Mouse (Mus musculus) stomach, embryonic 15.5 days (tissue): ENCODE results near the gene Lrrc75b. TPM values are rescaled to one million over a fixed set of nuclear protein-coding genes. Genes with fewer than 3 reads are reported as not detected.
"Not testable (repeated sequence)": the region's sequence is repeated elsewhere in the genome, so short reads cannot be mapped to it uniquely, and the experiment has no call there.

ENCODE experiments used
- ATAC-seq: fragments of 200-750 bp; cut with Nextera tagmentation; 2 replicates; pipeline ENCODE4 v1.8.0; 2017; ENCODE audit warnings: low read depth, moderate number of reproducible peaks, moderate TSS enrichment; ENCODE audit not compliant: insufficient read depth, low FRiP score
- H3K27ac ChIP-seq: fragments of 300-500 bp; sonication (generic); 2 replicates; pipeline ENCODE4 v1.5.1; 2015; ENCODE audit warnings: mild to moderate bottlenecking, inconsistent platforms
- H3K27me3 ChIP-seq: fragments of 300-500 bp; sonication (generic); replicated peaks from 2 replicates; pipeline ENCODE4 v1.6.1; 2015; ENCODE audit warnings: inconsistent platforms
- H3K36me3 ChIP-seq: fragments of 300-500 bp; sonication (generic); 2 replicates; pipeline ENCODE4 v1.6.1; 2015; ENCODE audit warnings: inconsistent platforms
- H3K4me1 ChIP-seq: fragments of 300-500 bp; sonication (generic); 2 replicates; pipeline ENCODE4 v1.6.1; 2015; ENCODE audit warnings: inconsistent platforms
- H3K4me2 ChIP-seq: fragments of 300-500 bp; sonication (generic); 2 replicates; pipeline ENCODE4 v1.6.1; 2015; ENCODE audit warnings: mild to moderate bottlenecking, inconsistent platforms
- H3K4me3 ChIP-seq: fragments of 300-500 bp; sonication (generic); replicated peaks from 2 replicates; pipeline ENCODE4 v1.5.1; 2015; ENCODE audit warnings: inconsistent platforms
- H3K9ac ChIP-seq: fragments of 300-500 bp; sonication (generic); 2 replicates; pipeline ENCODE4 v1.6.1; 2015; ENCODE audit warnings: inconsistent platforms
- H3K9me3 ChIP-seq: fragments of 300-500 bp; sonication (generic); 2 replicates; pipeline ENCODE4 v1.6.1; 2016; ENCODE audit warnings: inconsistent platforms
- WGBS: fragments of 180-500 bp; shearing (Covaris S2); methylation state at CpG from one replicate; pipeline ENCODE4 v1.1.7; 2015; 5-methylcytosine and 5-hydroxymethylcytosine counted together
- polyA plus RNA-seq: library from polyadenylated mRNA; unstranded; fragments of >200 nt; fragmentation: Nextera tagmentation; extraction: Ambion mirVana; gene quantifications from 2 replicates; pipeline ENCODE4 v1.2.1, GENCODE M21; 2015

The Lrrc75b gene
- polyA plus RNA-seq, 1 experiment from 2014 or later, result 1.6 TPM

GRCm38 (mm10) chr10:75525450-75525849 lies 34.7 kb downstream of the Lrrc75b start:
- not testable (repeated sequence) for ATAC-seq, H3K27ac ChIP-seq, H3K27me3 ChIP-seq, H3K4me2 ChIP-seq, H3K4me3 ChIP-seq, H3K4me1 ChIP-seq, H3K9ac ChIP-seq, H3K9me3 ChIP-seq
- WGBS, result 93% methylated on average over 9 of the region's 9 CpGs
- peaks cover 12% of the 10 kb centered on the region; the same call in 1 of the 2 replicates for H3K36me3 ChIP-seq

GRCm38 (mm10) chr10:75521643-75522042 lies 38.5 kb downstream of the Lrrc75b start:
- no peak overlapping the region for H3K27ac ChIP-seq
- H3K27me3 ChIP-seq, result no peaks in the 10 kb centered on the region
- peaks cover 21% of the 10 kb centered on the region; the same call in 1 of the 2 replicates for H3K36me3 ChIP-seq
- no peak overlapping the region for H3K9ac ChIP-seq
- 88% methylated on average over 4 of the region's 4 CpGs for WGBS
- peaks cover 10% of the 10 kb centered on the region for H3K4me1 ChIP-seq
- H3K4me3 ChIP-seq, result no peak overlapping the region
- no peak overlapping the region for H3K4me2 ChIP-seq
- no peak for ATAC-seq
- no peaks in the 10 kb centered on the region for H3K9me3 ChIP-seq

GRCm38 (mm10) chr10:75520581-75520980 lies 39.5 kb downstream of the Lrrc75b start:
- H3K27me3 ChIP-seq, result no peaks in the 10 kb centered on the region
- no peaks in the 10 kb centered on the region for H3K9me3 ChIP-seq
- H3K4me3 ChIP-seq, result no peak overlapping the region
- no peak overlapping the region for H3K9ac ChIP-seq
- H3K36me3 ChIP-seq, result peaks cover 14% of the 10 kb centered on the region; the same call in 1 of the 2 replicates
- H3K4me1 ChIP-seq, result peaks cover 14% of the 10 kb centered on the region
- 93% methylated on average over 5 of the region's 5 CpGs for WGBS
- no peak overlapping the region for H3K27ac ChIP-seq
- no peak for ATAC-seq
- no peak overlapping the region for H3K4me2 ChIP-seq

GRCm38 (mm10) chr10:75517758-75518143 lies 42.4 kb downstream of the Lrrc75b start, which contains the start of gene Gucd1:
Gene Gucd1, minus strand, starts transcription at chr10:75517972.
- WGBS, result under 1% methylated on average over 20 of the region's 20 CpGs
- Histone ChIP-seq H3K4me3 (peak within 1 kb of the TSS; percentile 94), H3K36me3 (peaks cover 11% of the 10 kb centered on the region; the same call in 1 of the 2 replicates), H3K27ac (peak within 1 kb of the TSS; percentile 99), H3K9me3 (no peaks in the 10 kb centered on the region), H3K4me1 (peaks cover 14% of the 10 kb centered on the region), H3K4me2 (peak within 1 kb of the TSS; percentile 79), H3K9ac (peak within 1 kb of the TSS; percentile 90), H3K27me3 (no peaks in the 10 kb centered on the region)
- peak; percentile 86 for ATAC-seq

GRCm38 (mm10) chr10:75517073-75517757 lies 42.9 kb downstream of the Lrrc75b start, which contains the start of gene Snrpd3:
Gene Snrpd3, plus strand, starts transcription at chr10:75517551.
- under 1% methylated on average over 45 of the region's 52 CpGs for WGBS
- Histone ChIP-seq H3K27me3 (no peaks in the 10 kb centered on the region), H3K27ac (peak within 1 kb of the TSS; percentile 99), H3K4me3 (peak within 1 kb of the TSS; percentile 94), H3K4me1 (peaks cover 14% of the 10 kb centered on the region), H3K9me3 (no peaks in the 10 kb centered on the region), H3K4me2 (peak within 1 kb of the TSS; percentile 79), H3K36me3 (peaks cover 11% of the 10 kb centered on the region; the same call in 1 of the 2 replicates), H3K9ac (peak within 1 kb of the TSS; percentile 90)
- peak; percentile 97 for ATAC-seq

GRCm38 (mm10) chr10:75516724-75517072 lies 43.4 kb downstream of the Lrrc75b start:
- Histone ChIP-seq H3K36me3 (peaks cover 11% of the 10 kb centered on the region; the same call in 1 of the 2 replicates), H3K9me3 (no peaks in the 10 kb centered on the region), H3K27ac (peak overlapping the region; percentile 96), H3K4me3 (peak overlapping the region; percentile 94), H3K27me3 (no peaks in the 10 kb centered on the region), H3K4me1 (peaks cover 14% of the 10 kb centered on the region), H3K4me2 (peak overlapping the region; percentile 79), H3K9ac (peak overlapping the region; percentile 90)
- WGBS, result under 1% methylated on average over 12 of the region's 12 CpGs
- ATAC-seq, result no peak

- Histone ChIP-seq H3K9ac (peak overlapping the region; percentile 90), H3K9me3 (no peaks in the 10 kb centered on the region), H3K4me1 (peaks cover 14% of the 10 kb centered on the region), H3K36me3 (peaks cover 11% of the 10 kb centered on the region; the same call in 1 of the 2 replicates), H3K4me3 (peak overlapping the region; percentile 94), H3K27ac (peak overlapping the region; percentile 96), H3K4me2 (peak overlapping the region; percentile 79), H3K27me3 (no peaks in the 10 kb centered on the region)
- no peak for ATAC-seq
- 23% methylated on average over 8 of the region's 8 CpGs for WGBS
These were observed 43.9 kb downstream of the Lrrc75b start for GRCm38 (mm10) chr10:75516038-75516723.

- Histone ChIP-seq H3K9ac (no peak overlapping the region), H3K4me3 (no peak overlapping the region)
These were observed 44.7 kb downstream of the Lrrc75b start for GRCm38 (mm10) chr10:75515216-75516037.

GRCm38 (mm10) chr10:75514361-75514760 lies 45.8 kb downstream of the Lrrc75b start:
- no peaks in the 10 kb centered on the region for H3K9me3 ChIP-seq
- no peak overlapping the region for H3K4me2 ChIP-seq
- H3K9ac ChIP-seq, result no peak overlapping the region
- H3K4me1 ChIP-seq, result peaks cover 12% of the 10 kb centered on the region
- H3K27ac ChIP-seq, result no peak overlapping the region
- no peak for ATAC-seq
- 72% methylated on average over 7 of the region's 7 CpGs for WGBS
- H3K27me3 ChIP-seq, result no peaks in the 10 kb centered on the region
- peaks cover 17% of the 10 kb centered on the region for H3K36me3 ChIP-seq
- H3K4me3 ChIP-seq, result no peak overlapping the region

More at GRCm38 (mm10) chr10:75515216-75516037, 44.7 kb downstream of the Lrrc75b start:
- peaks cover 14% of the 10 kb centered on the region for H3K4me1 ChIP-seq
- peak overlapping the region; percentile 79; the same call in 1 of the 2 replicates for H3K4me2 ChIP-seq
- 75% methylated on average over 4 of the region's 4 CpGs for WGBS
- peak overlapping the region; percentile 96; the same call in 1 of the 2 replicates for H3K27ac ChIP-seq
- ATAC-seq, result peak; percentile 24; the same call in 1 of the 2 replicates
- H3K27me3 ChIP-seq, result no peaks in the 10 kb centered on the region
- no peaks in the 10 kb centered on the region for H3K9me3 ChIP-seq
- H3K36me3 ChIP-seq, result peaks cover 12% of the 10 kb centered on the region; the same call in 1 of the 2 replicates

- H3K4me2 ChIP-seq, result no peak overlapping the region
- no peak for ATAC-seq
- peaks cover 22% of the 10 kb centered on the region for H3K36me3 ChIP-seq
- no peak overlapping the region for H3K9ac ChIP-seq
- H3K27ac ChIP-seq, result no peak overlapping the region
- 0 out of 2 replicates have a peak, but pooled peaks cover 4% of the 10 kb centered on the region for H3K4me1 ChIP-seq
- no peaks in the 10 kb centered on the region for H3K9me3 ChIP-seq
- WGBS, result 87% methylated on average over 8 of the region's 8 CpGs
- H3K4me3 ChIP-seq, result no peak overlapping the region
- no peaks in the 10 kb centered on the region for H3K27me3 ChIP-seq
These were observed 46.6 kb downstream of the Lrrc75b start for GRCm38 (mm10) chr10:75513306-75514067.

GRCm38 (mm10) chr10:75512796-75513195 lies 47.3 kb downstream of the Lrrc75b start:
- no peak overlapping the region for H3K9ac ChIP-seq
- peaks cover 28% of the 10 kb centered on the region for H3K36me3 ChIP-seq
- H3K9me3 ChIP-seq, result no peaks in the 10 kb centered on the region
- WGBS, result 88% methylated on average over 7 of the region's 7 CpGs
- 0 out of 2 replicates have a peak, but pooled peaks cover 4% of the 10 kb centered on the region for H3K4me1 ChIP-seq
- no peaks in the 10 kb centered on the region for H3K27me3 ChIP-seq
- no peak overlapping the region; the same call in 1 of the 2 replicates for H3K27ac ChIP-seq
- no peak overlapping the region for H3K4me2 ChIP-seq
- ATAC-seq, result no peak
- no peak overlapping the region for H3K4me3 ChIP-seq
